Mouse (Mus musculus): ENCODE results near the gene Laptm5. TPM values are rescaled to one million over a fixed set of nuclear protein-coding genes. Genes with fewer than 3 reads are reported as not detected.

The Laptm5 gene
- total and polyA plus RNA-seq, 3 experiments: 101 to 696 (median 234) TPM

DNA sequence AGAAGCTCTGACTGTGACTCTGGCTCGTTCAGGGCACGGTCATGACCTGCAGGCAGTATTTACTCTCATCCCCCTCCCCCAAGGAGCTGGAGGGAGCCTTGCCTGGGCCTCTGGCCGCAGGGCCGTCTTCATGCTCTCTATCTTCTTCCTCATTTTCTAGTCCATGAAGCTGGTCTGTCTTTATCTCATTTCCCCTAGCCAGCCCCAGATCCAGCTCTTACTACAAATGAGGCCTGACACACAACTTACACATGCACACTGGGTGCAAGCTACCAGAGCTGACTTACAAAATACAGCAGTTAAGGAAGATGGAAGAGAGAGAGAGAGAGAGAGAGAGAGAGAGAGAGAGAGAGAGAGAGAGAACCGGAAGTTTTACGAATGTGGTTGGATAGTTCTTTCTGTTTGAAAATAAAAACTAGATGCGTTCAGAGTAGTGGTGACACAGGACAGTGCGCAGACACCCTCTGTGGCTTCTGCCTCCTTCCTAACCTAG, 10.6 kb upstream of the Laptm5 start (continued):
- TF ChIP-seq EP300 (IDR thresholded peaks at IDR 0.05; ENCODE audit: low read depth in 1 of 2, low read length in 2 of 2): peak; percentile 85 to 89
- TF ChIP-seq ZNF384 (IDR thresholded peaks at IDR 0.05; ENCODE audit: low read depth, low read length): no peak
- TF ChIP-seq NELFE (IDR thresholded peaks at IDR 0.05; ENCODE audit: low read depth, low read length): peak; percentile 46
- TF ChIP-seq CHD1 (IDR thresholded peaks at IDR 0.05; ENCODE audit: low read depth, low read length): no peak
- no peak for TF ChIP-seq MAFK (IDR thresholded peaks at IDR 0.05; ENCODE audit: borderline replicate concordance, low read depth, low read length)
- TF ChIP-seq ZMIZ1 (IDR thresholded peaks at IDR 0.05; ENCODE audit: low read depth, low read length): peak; percentile 58; the same call in 1 of the 2 replicates
- peak; percentile 30; the same call in 1 of the 2 replicates for TF ChIP-seq NRF1 (IDR thresholded peaks at IDR 0.05; ENCODE audit: insufficient read depth, low read depth, low read length, poor library complexity, severe bottlenecking)
- TF ChIP-seq CTCF (IDR thresholded peaks at IDR 0.05 in 2 of 3, conservative IDR thresholded peaks at IDR 0.05 in 1 of 3; ENCODE audit: control insufficient read depth in 1 of 3, insufficient read depth in 1 of 3, low read depth in 2 of 3, low read length in 3 of 3, poor library complexity in 1 of 3, severe bottlenecking in 1 of 3): no peak
- TF ChIP-seq MAZ (IDR thresholded peaks at IDR 0.05; ENCODE audit: low read depth, low read length): peak; percentile 11; the same call in 1 of the 2 replicates
- TF ChIP-seq POLR2AphosphoS5 (IDR thresholded peaks at IDR 0.05; ENCODE audit: borderline replicate concordance, low read depth, low read length): no peak
- TF ChIP-seq GABPA (IDR thresholded peaks at IDR 0.05; ENCODE audit: low read depth, low read length): no peak
- TF ChIP-seq USF1 (IDR thresholded peaks at IDR 0.05; ENCODE audit: low read depth, low read length): 0 out of 2 replicates have a peak, but pooled peaks have one; percentile 7
- no peak for TF ChIP-seq USF2 (IDR thresholded peaks at IDR 0.05; ENCODE audit: borderline replicate concordance in 1 of 2, insufficient read depth in 1 of 2, low read depth in 1 of 2, low read length in 2 of 2)
- TF ChIP-seq RAD21 (IDR thresholded peaks at IDR 0.05; ENCODE audit: low read depth, low read length): no peak
- TF ChIP-seq ETS1 (IDR thresholded peaks at IDR 0.05; ENCODE audit: low read depth, low read length): peak; percentile 87
- TF ChIP-seq HCFC1 (IDR thresholded peaks at IDR 0.05; ENCODE audit: low read depth, low read length): peak; percentile 64
- TF ChIP-seq POLR2A (IDR thresholded peaks at IDR 0.05; ENCODE audit: control insufficient read depth in 1 of 2, insufficient read depth in 1 of 2, low read depth in 1 of 2, low read length in 2 of 2, poor library complexity in 1 of 2): peak; percentile 40 to 55; a peak in 2 of 4 replicates
- 0 out of 2 replicates have a peak, but pooled peaks have one; percentile 13 for TF ChIP-seq UBTF (IDR thresholded peaks at IDR 0.05; ENCODE audit: borderline replicate concordance, insufficient read depth, low read depth, low read length)
- TF ChIP-seq KAT2A (conservative IDR thresholded peaks at IDR 0.05; ENCODE audit: low read depth, low read length): no peak; the same call in 1 of the 2 replicates

DNA sequence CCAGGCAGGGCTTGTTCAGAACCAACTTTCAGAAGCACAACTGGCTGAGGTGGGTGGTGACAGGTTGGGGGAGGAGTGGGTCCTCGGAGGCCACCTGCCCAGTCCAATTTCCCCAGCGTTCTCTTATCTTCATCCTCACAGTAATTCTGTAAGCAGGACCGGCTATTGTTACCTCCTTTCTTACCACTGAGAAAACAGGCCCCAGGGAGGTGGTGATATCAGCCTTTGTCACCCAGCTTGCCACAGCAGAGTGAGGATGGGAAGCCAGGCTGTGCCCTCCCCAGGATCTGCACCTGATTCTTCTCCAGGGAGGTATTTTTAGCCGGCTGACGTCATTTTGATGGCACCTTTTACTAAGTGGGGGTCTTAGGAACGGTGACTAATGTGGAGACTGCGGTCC, 7.9 kb upstream of the Laptm5 start:
- H3K36me3 ChIP-seq (ENCODE audit: control insufficient read depth in 1 of 2, insufficient read depth in 2 of 2, low read length in 2 of 2): peaks cover 0 to 36% of the 10 kb centered on the region in 2 experiments; a peak in 2 of 4 replicates
- H3K4me3 ChIP-seq (ENCODE audit: control insufficient read depth in 1 of 2, insufficient read depth in 1 of 2, low read depth in 2 of 2, low read length in 2 of 2): no peak overlapping the region
- peak overlapping the region; percentile 44 for H3K27ac ChIP-seq (ENCODE audit: control insufficient read depth, low read depth, low read length)
- no peaks in the 10 kb centered on the region for H3K27me3 ChIP-seq (ENCODE audit: control insufficient read depth in 1 of 2, insufficient read depth in 2 of 2, low read length in 2 of 2)
- H3K9me3 ChIP-seq (replicated peaks; ENCODE audit: insufficient read depth, low read length): no peaks in the 10 kb centered on the region
- H3K4me1 ChIP-seq (ENCODE audit: control insufficient read depth in 1 of 2, insufficient read depth in 2 of 2, low read length in 2 of 2): peaks cover 12 to 61% of the 10 kb centered on the region in 2 experiments
- TF ChIP-seq USF2 (IDR thresholded peaks at IDR 0.05; ENCODE audit: borderline replicate concordance in 1 of 2, insufficient read depth in 1 of 2, low read depth in 1 of 2, low read length in 2 of 2) (no peak), RCOR1 (IDR thresholded peaks at IDR 0.05; ENCODE audit: low read depth, low read length) (no peak), TAL1 (IDR thresholded peaks at IDR 0.05; ENCODE audit: low read length) (peak; percentile 43; the same call in 1 of the 2 replicates), UBTF (IDR thresholded peaks at IDR 0.05; ENCODE audit: borderline replicate concordance, insufficient read depth, low read depth, low read length) (0 out of 2 replicates have a peak, but pooled peaks have one; percentile 23), ETS1 (IDR thresholded peaks at IDR 0.05; ENCODE audit: low read depth, low read length) (peak; percentile 18; the same call in 1 of the 2 replicates), KAT2A (conservative IDR thresholded peaks at IDR 0.05; ENCODE audit: low read depth, low read length) (no peak), NRF1 (IDR thresholded peaks at IDR 0.05; ENCODE audit: insufficient read depth, low read depth, low read length, poor library complexity, severe bottlenecking) (no peak), MYC (IDR thresholded peaks at IDR 0.05; ENCODE audit: low read depth, low read length) (no peak), CHD1 (IDR thresholded peaks at IDR 0.05; ENCODE audit: low read depth, low read length) (no peak), MAFK (IDR thresholded peaks at IDR 0.05; ENCODE audit: borderline replicate concordance, low read depth, low read length) (no peak), SMC3 (IDR thresholded peaks at IDR 0.05; ENCODE audit: low read depth, low read length) (no peak), TCF12 (IDR thresholded peaks at IDR 0.05; ENCODE audit: low read depth, low read length) (peak; percentile 32; the same call in 1 of the 2 replicates), EP300 (IDR thresholded peaks at IDR 0.05; ENCODE audit: low read depth in 1 of 2, low read length in 2 of 2) (peak; percentile 32 to 37; a peak in 2 of 4 replicates), POLR2A (IDR thresholded peaks at IDR 0.05; ENCODE audit: control insufficient read depth in 1 of 2, insufficient read depth in 1 of 2, low read depth in 1 of 2, low read length in 2 of 2, poor library complexity in 1 of 2) (no peak), E2F4 (IDR thresholded peaks at IDR 0.05; ENCODE audit: borderline replicate concordance, low read depth, low read length) (no peak), SIN3A (IDR thresholded peaks at IDR 0.05; ENCODE audit: low read length) (no peak), CHD2 (IDR thresholded peaks at IDR 0.05; ENCODE audit: low read length) (no peak)
- no peaks in the 10 kb centered on the region; the same call in 1 of the 2 replicates for H3K79me2 ChIP-seq (ENCODE audit: control insufficient read depth, insufficient read depth, low read length, poor library complexity)
- peak overlapping the region; percentile 27 for H3K9ac ChIP-seq (ENCODE audit: control insufficient read depth, low read depth, low read length, poor library complexity, severe bottlenecking)
- DNase-seq (ENCODE audit: low read depth, low spot score): peak; percentile 54

All from MEL (cell line).